Mouse (Mus musculus): ENCODE measurements around the gene Calcb. TPM values are rescaled to one million over a fixed set of nuclear protein-coding genes. Genes with fewer than 3 reads are reported as not detected.

Calcb gene
- polyA plus RNA-seq, 1 experiment from 2014 or later: not detected

GRCm38 (mm10) chr7:114736256-114736655 is 17.8 kb downstream of the Calcb start:
- WGBS (ENCODE audit: insufficient replicate concordance): 71% methylated on average over 5 of the region's 5 CpGs
- H3K36me3 ChIP-seq: no peaks in the 10 kb centered on the region
- H3K27me3 ChIP-seq (replicated peaks): no peaks in the 10 kb centered on the region
- no peaks in the 10 kb centered on the region for H3K4me1 ChIP-seq
- no peak overlapping the region for H3K9ac ChIP-seq
- no peak for ATAC-seq
- H3K9me3 ChIP-seq (replicated peaks): no peaks in the 10 kb centered on the region
- no peak overlapping the region for H3K4me2 ChIP-seq
- no peak overlapping the region for H3K4me3 ChIP-seq
- H3K27ac ChIP-seq: no peak overlapping the region

- Histone ChIP-seq H3K9me3 (replicated peaks) (no peaks in the 10 kb centered on the region), H3K36me3 (no peaks in the 10 kb centered on the region), H3K4me1 (no peaks in the 10 kb centered on the region), H3K9ac (no peak overlapping the region), H3K27ac (no peak overlapping the region), H3K4me3 (no peak overlapping the region), H3K4me2 (no peak overlapping the region), H3K27me3 (replicated peaks) (no peaks in the 10 kb centered on the region)
- no peak for ATAC-seq
Measured at GRCm38 (mm10) chr7:114738166-114738565, 19.7 kb downstream of the Calcb start.

- H3K9me3 ChIP-seq (replicated peaks): no peaks in the 10 kb centered on the region
- no peak overlapping the region for H3K4me3 ChIP-seq
- H3K36me3 ChIP-seq: no peaks in the 10 kb centered on the region
- no peak overlapping the region for H3K27ac ChIP-seq
- H3K27me3 ChIP-seq (replicated peaks): peaks cover 12% of the 10 kb centered on the region
- no peaks in the 10 kb centered on the region for H3K4me1 ChIP-seq
- ATAC-seq: no peak
- WGBS (ENCODE audit: insufficient replicate concordance): 29% methylated on average over 6 of the region's 6 CpGs
- H3K9ac ChIP-seq: no peak overlapping the region
- H3K4me2 ChIP-seq: no peak overlapping the region
Measured at GRCm38 (mm10) chr7:114740360-114741165, 22.1 kb downstream of the Calcb start.

GRCm38 (mm10) chr7:114743022-114743780 is 24.8 kb downstream of the Calcb start, which contains the start of gene Insc:
Gene Insc (plus strand): TSS chr7:114743694.
- ATAC-seq: no peak

GRCm38 (mm10) chr7:114744639-114745245 is 26.3 kb downstream of the Calcb start:
- Histone ChIP-seq H3K4me3 (no peak overlapping the region), H3K27ac (no peak overlapping the region), H3K4me2 (no peak overlapping the region), H3K9me3 (replicated peaks) (no peaks in the 10 kb centered on the region), H3K9ac (no peak overlapping the region), H3K4me1 (no peaks in the 10 kb centered on the region), H3K36me3 (no peaks in the 10 kb centered on the region), H3K27me3 (replicated peaks) (peaks cover 21% of the 10 kb centered on the region)
- WGBS (ENCODE audit: insufficient replicate concordance): 47% methylated on average over 3 of the region's 3 CpGs
- ATAC-seq: no peak

More at GRCm38 (mm10) chr7:114743022-114743780, 24.8 kb downstream of the Calcb start, which contains the start of gene Insc:
- 56% methylated on average over 5 of the region's 5 CpGs for WGBS (ENCODE audit: insufficient replicate concordance)
- Histone ChIP-seq H3K27me3 (replicated peaks) (peaks cover 21% of the 10 kb centered on the region), H3K4me3 (no peak within 1 kb of the TSS), H3K4me2 (no peak within 1 kb of the TSS), H3K4me1 (no peaks in the 10 kb centered on the region), H3K36me3 (no peaks in the 10 kb centered on the region), H3K9ac (no peak within 1 kb of the TSS), H3K27ac (no peak within 1 kb of the TSS), H3K9me3 (replicated peaks) (no peaks in the 10 kb centered on the region)

GRCm38 (mm10) chr7:114745481-114746271 is 27.2 kb downstream of the Calcb start:
- H3K27me3 ChIP-seq (replicated peaks): peaks cover 21% of the 10 kb centered on the region
- H3K4me1 ChIP-seq: no peaks in the 10 kb centered on the region
- no peak overlapping the region for H3K9ac ChIP-seq
- peak; percentile 44; the same call in 1 of the 2 replicates for ATAC-seq
- no peaks in the 10 kb centered on the region for H3K9me3 ChIP-seq (replicated peaks)
- H3K4me3 ChIP-seq: peak overlapping the region; percentile 20
- H3K27ac ChIP-seq: no peak overlapping the region
- WGBS (ENCODE audit: insufficient replicate concordance): 6% methylated on average over 34 of the region's 34 CpGs
- H3K36me3 ChIP-seq: no peaks in the 10 kb centered on the region
- peak overlapping the region; percentile 58 for H3K4me2 ChIP-seq

- ATAC-seq: no peak
- Histone ChIP-seq H3K4me3 (no peak overlapping the region), H3K4me1 (no peaks in the 10 kb centered on the region), H3K4me2 (no peak overlapping the region), H3K27me3 (replicated peaks) (peaks cover 21% of the 10 kb centered on the region), H3K36me3 (no peaks in the 10 kb centered on the region), H3K27ac (no peak overlapping the region), H3K9ac (no peak overlapping the region), H3K9me3 (replicated peaks) (no peaks in the 10 kb centered on the region)
- 63% methylated on average over 3 of the region's 3 CpGs for WGBS (ENCODE audit: insufficient replicate concordance)
Measured at GRCm38 (mm10) chr7:114747596-114747995, 29.2 kb downstream of the Calcb start.

GRCm38 (mm10) chr7:114748239-114748638 is 29.8 kb downstream of the Calcb start:
- Histone ChIP-seq H3K4me2 (no peak overlapping the region), H3K9ac (no peak overlapping the region), H3K4me3 (no peak overlapping the region), H3K36me3 (no peaks in the 10 kb centered on the region), H3K27ac (no peak overlapping the region), H3K27me3 (replicated peaks) (peaks cover 21% of the 10 kb centered on the region), H3K4me1 (no peaks in the 10 kb centered on the region), H3K9me3 (replicated peaks) (no peaks in the 10 kb centered on the region)
- WGBS (ENCODE audit: insufficient replicate concordance): 36% methylated on average over 4 of the region's 4 CpGs
- no peak for ATAC-seq

GRCm38 (mm10) chr7:114753471-114753870 is 35.0 kb downstream of the Calcb start:
- Histone ChIP-seq H3K9me3 (replicated peaks) (no peaks in the 10 kb centered on the region), H3K27ac (no peak overlapping the region), H3K36me3 (no peaks in the 10 kb centered on the region), H3K4me2 (no peak overlapping the region), H3K27me3 (replicated peaks) (no peaks in the 10 kb centered on the region), H3K4me3 (no peak overlapping the region), H3K4me1 (no peaks in the 10 kb centered on the region), H3K9ac (no peak overlapping the region)
- WGBS (ENCODE audit: insufficient replicate concordance): 66% methylated on average over 2 of the region's 2 CpGs
- ATAC-seq: no peak

- H3K9ac ChIP-seq: no peak overlapping the region
- WGBS (ENCODE audit: insufficient replicate concordance): 36% methylated on average over 1 of the region's 1 CpGs
- ATAC-seq: no peak
- no peaks in the 10 kb centered on the region for H3K4me1 ChIP-seq
- no peaks in the 10 kb centered on the region for H3K36me3 ChIP-seq
- no peak overlapping the region for H3K4me3 ChIP-seq
- no peaks in the 10 kb centered on the region for H3K27me3 ChIP-seq (replicated peaks)
- no peak overlapping the region for H3K27ac ChIP-seq
- H3K4me2 ChIP-seq: no peak overlapping the region
- no peaks in the 10 kb centered on the region for H3K9me3 ChIP-seq (replicated peaks)
Measured at GRCm38 (mm10) chr7:114754196-114754595, 35.8 kb downstream of the Calcb start.

GRCm38 (mm10) chr7:114754626-114755025 is 36.2 kb downstream of the Calcb start:
- Histone ChIP-seq H3K4me2 (no peak overlapping the region), H3K36me3 (no peaks in the 10 kb centered on the region), H3K4me3 (no peak overlapping the region), H3K9me3 (replicated peaks) (no peaks in the 10 kb centered on the region), H3K9ac (no peak overlapping the region), H3K27me3 (replicated peaks) (no peaks in the 10 kb centered on the region), H3K27ac (no peak overlapping the region), H3K4me1 (no peaks in the 10 kb centered on the region)
- 70% methylated on average over 8 of the region's 8 CpGs for WGBS (ENCODE audit: insufficient replicate concordance)
- ATAC-seq: no peak

Data from liver, embryonic 12.5 days (tissue).